Mouse (Mus musculus): Measurements from ENCODE around the gene Hmx1.

DNA sequence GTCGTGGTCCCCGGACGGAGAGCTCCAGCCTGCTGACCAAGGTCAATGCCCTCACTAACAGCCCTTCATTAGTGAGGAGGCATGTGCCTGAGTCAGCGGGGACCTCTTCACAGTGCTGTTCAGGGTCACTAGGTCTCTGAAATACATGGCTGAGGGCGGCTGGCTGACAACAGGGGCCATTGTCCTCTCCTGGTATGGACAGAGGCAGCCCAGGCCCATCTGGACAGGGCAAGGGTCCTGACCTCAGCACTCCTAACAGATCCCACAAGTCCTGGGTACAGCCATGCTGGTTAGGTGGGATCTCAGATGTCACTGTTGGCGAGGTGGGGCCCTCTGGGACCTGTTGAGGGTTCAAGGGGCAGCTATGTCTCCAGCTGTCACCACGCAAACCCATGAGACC is 28.8 kb downstream of the Hmx1 start:
- TF ChIP-seq CTCF (IDR thresholded peaks at IDR 0.05; ENCODE audit: borderline replicate concordance, control insufficient read depth, extremely low read depth, insufficient read depth, low read length, poor library complexity): no peak
- TF ChIP-seq POLR2A (IDR thresholded peaks at IDR 0.05; ENCODE audit: control insufficient read depth, extremely low read depth, insufficient read depth, low read length, poor library complexity): no peak
